Mouse (Mus musculus): ENCODE data around the gene Abcd4.

- TF ChIP-seq CTCF (conservative IDR thresholded peaks at IDR 0.05; ENCODE audit: insufficient read depth, insufficient read length, low read depth, low read length), result no peak
- no peak for TF ChIP-seq POLR2A (IDR thresholded peaks at IDR 0.05; ENCODE audit: low read depth, low read length)
Observed at GRCm38 (mm10) chr12:84620975-84621374, 3.8 kb upstream of the Abcd4 start.

Data from kidney, adult 2 months (tissue).